Mouse (Mus musculus) neural tube, embryonic 13.5 days (tissue): ENCODE data around the gene Col15a1. TPM values are rescaled to one million over a fixed set of nuclear protein-coding genes. Genes with fewer than 3 reads are reported as not detected.

Source experiments
- ATAC-seq: fragments of 200-750 bp; cut with Nextera tagmentation; 2 replicates; pipeline ENCODE4 v1.8.0; 2017; ENCODE audit warnings: low read depth, mild to moderate bottlenecking, moderate TSS enrichment, moderate library complexity
- H3K27ac ChIP-seq: fragments of 300-500 bp; sonication (generic); replicated peaks from 2 replicates; pipeline ENCODE4 v1.5.1; 2015; ENCODE audit warnings: moderate library complexity, mild to moderate bottlenecking, inconsistent platforms
- H3K27me3 ChIP-seq: fragments of 300-500 bp; sonication (generic); 2 replicates; pipeline ENCODE4 v1.6.1; 2015; ENCODE audit warnings: mild to moderate bottlenecking, inconsistent platforms
- H3K36me3 ChIP-seq: fragments of 300-500 bp; sonication (generic); 2 replicates; pipeline ENCODE4 v1.6.1; 2015; ENCODE audit warnings: mild to moderate bottlenecking, inconsistent platforms
- H3K4me1 ChIP-seq: fragments of 300-500 bp; sonication (generic); replicated peaks from 2 replicates; pipeline ENCODE4 v1.6.1; 2015; ENCODE audit warnings: inconsistent platforms
- H3K4me2 ChIP-seq: fragments of 300-500 bp; sonication (generic); 2 replicates; pipeline ENCODE4 v1.6.1; 2015; ENCODE audit warnings: inconsistent platforms, mild to moderate bottlenecking, moderate library complexity
- H3K4me3 ChIP-seq: fragments of 300-500 bp; sonication (generic); 2 replicates; pipeline ENCODE4 v1.5.1; 2015; ENCODE audit warnings: mild to moderate bottlenecking, inconsistent platforms
- H3K9ac ChIP-seq: fragments of 300-500 bp; sonication (generic); 2 replicates; pipeline ENCODE4 v1.6.1; 2015; ENCODE audit warnings: moderate library complexity, mild to moderate bottlenecking, inconsistent platforms
- H3K9me3 ChIP-seq: fragments of 300-500 bp; sonication (generic); 2 replicates; pipeline ENCODE4 v1.6.1; 2016; ENCODE audit warnings: inconsistent platforms
- WGBS: fragments of 180-500 bp; shearing (Covaris S2); methylation state at CpG from one replicate; pipeline ENCODE4 v1.1.7; 2015; 5-methylcytosine and 5-hydroxymethylcytosine counted together
- polyA plus RNA-seq: library from polyadenylated mRNA; unstranded; fragments of >200 nt; fragmentation: Nextera tagmentation; extraction: Ambion mirVana; gene quantifications from 2 replicates; pipeline ENCODE4 v1.2.1, GENCODE M21; 2015

The Col15a1 gene
- polyA plus RNA-seq, 1 experiment from 2014 or later: 5.2 TPM

DNA sequence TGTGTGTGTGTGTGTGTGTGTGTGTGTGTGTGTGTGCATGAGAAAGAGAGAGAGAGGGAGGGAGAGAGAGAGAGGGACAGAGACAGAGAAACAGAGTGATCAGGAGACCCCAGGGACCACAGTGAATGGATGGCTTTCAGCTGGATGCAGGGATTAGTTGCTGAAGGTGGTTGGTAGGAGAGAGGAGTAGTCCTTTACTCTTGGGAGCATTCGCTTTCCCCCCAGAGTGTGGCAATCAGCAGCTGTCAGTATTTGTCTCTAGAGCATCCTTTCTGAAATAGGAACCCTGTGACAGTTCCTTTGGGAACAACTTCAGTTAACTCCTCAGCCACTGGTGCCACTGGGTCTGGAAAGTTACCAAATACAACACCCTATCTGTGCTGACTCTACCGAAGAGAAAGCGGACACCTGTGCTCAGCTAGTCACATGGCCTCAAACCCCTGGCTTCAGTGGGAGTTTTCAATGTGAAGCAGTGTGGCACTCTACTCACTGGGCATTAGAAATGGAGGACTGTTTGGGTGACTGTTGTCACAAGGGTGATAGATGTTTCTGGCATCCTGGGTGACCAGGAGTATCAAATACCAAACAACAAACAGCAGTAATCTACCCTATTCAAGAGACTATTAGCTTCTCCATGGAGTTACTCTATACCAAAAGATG is 129.1 kb downstream of the Col15a1 start:
- no peak overlapping the region for H3K27ac ChIP-seq
- H3K9ac ChIP-seq: no peak overlapping the region
- ATAC-seq: no peak
- H3K4me1 ChIP-seq: peaks cover 7% of the 10 kb centered on the region
- no peak overlapping the region for H3K4me2 ChIP-seq
- WGBS: 83% methylated on average over 3 of the region's 3 CpGs
- no peaks in the 10 kb centered on the region for H3K9me3 ChIP-seq
- H3K4me3 ChIP-seq: no peak overlapping the region
- H3K36me3 ChIP-seq: no peaks in the 10 kb centered on the region
- H3K27me3 ChIP-seq: no peaks in the 10 kb centered on the region

DNA sequence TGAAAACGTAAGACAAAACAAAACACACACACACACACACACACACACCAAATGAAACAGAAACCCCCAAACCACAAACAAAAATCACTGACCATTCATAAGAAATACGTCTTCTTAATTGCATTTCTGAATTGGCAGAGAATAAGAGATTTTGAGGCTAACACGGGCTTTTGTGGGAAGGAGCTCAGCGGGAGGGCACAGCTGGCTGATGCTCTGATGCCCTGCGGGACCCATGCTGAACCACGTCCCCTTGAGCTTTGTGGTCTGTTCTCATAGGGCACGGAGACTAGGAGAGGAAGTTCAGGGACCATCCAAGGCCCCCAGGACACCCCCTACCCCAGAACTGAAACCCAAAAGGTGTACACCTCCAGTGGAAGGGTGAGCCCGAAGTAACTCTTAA is 134.7 kb downstream of the Col15a1 start:
- 23% methylated on average over 8 of the region's 8 CpGs for WGBS
- no peak for ATAC-seq
- no peaks in the 10 kb centered on the region for H3K27me3 ChIP-seq

DNA sequence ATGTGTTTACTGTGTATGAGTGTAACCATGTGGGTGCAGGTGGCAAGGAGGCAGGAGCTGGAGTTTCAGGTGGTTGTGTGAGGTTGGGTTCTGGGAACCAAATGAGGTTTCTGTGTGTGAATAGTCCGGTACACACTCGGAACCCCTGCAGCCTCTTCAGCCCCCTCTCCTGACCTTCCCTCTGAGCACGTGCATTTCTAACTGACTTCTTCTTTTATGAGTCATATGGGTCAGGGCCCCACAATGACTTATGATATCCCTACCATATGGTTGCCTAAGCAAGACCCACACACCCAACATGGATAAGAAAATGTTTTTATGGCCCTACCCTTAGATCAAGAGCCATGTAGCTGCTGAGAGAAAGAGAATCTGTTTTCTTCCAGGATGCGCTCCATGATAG is 139.1 kb downstream of the Col15a1 start:
- no peaks in the 10 kb centered on the region for H3K9me3 ChIP-seq
- no peak overlapping the region for H3K4me2 ChIP-seq
- H3K9ac ChIP-seq: no peak overlapping the region
- no peak for ATAC-seq
- H3K4me1 ChIP-seq: peaks cover 26% of the 10 kb centered on the region
- H3K27me3 ChIP-seq: no peaks in the 10 kb centered on the region; the same call in 1 of the 2 replicates
- H3K36me3 ChIP-seq: no peaks in the 10 kb centered on the region
- 54% methylated on average over 4 of the region's 4 CpGs for WGBS
- no peak overlapping the region for H3K27ac ChIP-seq
- H3K4me3 ChIP-seq: no peak overlapping the region

More for the DNA sequence above, 134.7 kb downstream of the Col15a1 start:
- Histone ChIP-seq H3K9ac (no peak overlapping the region), H3K9me3 (no peaks in the 10 kb centered on the region), H3K27ac (no peak overlapping the region), H3K36me3 (no peaks in the 10 kb centered on the region), H3K4me2 (no peak overlapping the region), H3K4me3 (no peak overlapping the region), H3K4me1 (peaks cover 19% of the 10 kb centered on the region)

DNA sequence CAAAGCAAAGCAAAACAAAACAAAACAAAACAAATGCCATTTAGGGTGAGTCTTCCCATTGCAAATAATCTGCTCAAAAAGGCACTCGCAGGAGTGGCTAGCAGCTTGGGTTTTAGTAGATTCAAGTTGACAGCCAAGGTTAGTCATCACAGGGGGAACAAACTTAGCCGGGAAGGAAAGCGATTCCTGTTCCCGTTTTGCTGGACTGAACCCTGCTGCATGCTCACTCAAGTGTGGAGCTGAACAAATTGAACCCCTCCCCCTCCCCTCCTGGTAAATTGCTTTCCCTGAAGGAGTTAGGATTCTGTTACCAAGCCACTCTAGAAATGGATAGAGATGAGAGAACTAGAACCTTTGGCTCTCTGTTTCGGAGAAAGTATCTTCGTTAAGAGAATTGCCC is 141.8 kb downstream of the Col15a1 start:
- 33% methylated on average over 6 of the region's 6 CpGs for WGBS
- H3K9ac ChIP-seq: no peak overlapping the region
- no peak overlapping the region for H3K4me2 ChIP-seq
- no peaks in the 10 kb centered on the region; the same call in 1 of the 2 replicates for H3K27me3 ChIP-seq
- H3K4me3 ChIP-seq: no peak overlapping the region
- H3K27ac ChIP-seq: no peak overlapping the region
- no peaks in the 10 kb centered on the region for H3K9me3 ChIP-seq
- ATAC-seq: no peak
- H3K36me3 ChIP-seq: no peaks in the 10 kb centered on the region
- H3K4me1 ChIP-seq: peaks cover 32% of the 10 kb centered on the region

DNA sequence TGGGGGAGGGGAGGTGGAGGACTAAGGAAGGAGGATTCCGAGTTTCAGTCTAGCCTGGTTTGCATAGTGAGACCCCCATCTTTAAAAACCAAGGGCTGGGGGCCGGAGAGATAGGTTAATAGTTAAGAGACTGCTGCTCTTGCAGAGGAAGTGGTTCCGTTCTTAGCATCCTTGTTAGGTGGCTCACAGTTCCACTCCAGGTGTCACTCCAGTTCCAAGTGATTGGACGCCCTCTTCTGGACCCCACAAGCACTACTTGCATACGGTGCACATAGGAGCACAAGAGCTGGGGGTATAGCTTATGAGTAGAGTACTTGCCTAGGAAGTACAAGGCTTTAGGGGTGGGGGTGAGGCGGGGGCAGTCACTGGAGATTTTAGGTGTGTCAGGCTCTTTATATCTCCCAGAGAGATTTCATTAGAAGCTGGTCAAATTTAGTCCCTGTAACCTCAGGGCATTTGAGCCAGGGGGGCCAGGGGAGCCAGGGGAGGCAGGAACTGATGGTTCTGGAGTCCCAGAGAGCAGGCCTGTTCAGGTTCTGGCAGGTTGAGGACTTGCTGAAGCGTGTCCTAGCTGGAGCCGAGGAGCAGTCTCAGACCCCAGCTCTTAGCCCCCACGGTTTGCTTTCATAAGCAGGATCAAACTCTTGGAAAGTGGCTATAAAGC is 143.6 kb downstream of the Col15a1 start:
- no peaks in the 10 kb centered on the region; the same call in 1 of the 2 replicates for H3K27me3 ChIP-seq
- H3K36me3 ChIP-seq: no peaks in the 10 kb centered on the region
- H3K9ac ChIP-seq: peak overlapping the region; percentile 72; the same call in 1 of the 2 replicates
- peak overlapping the region; percentile 98 for H3K4me3 ChIP-seq
- peaks cover 44% of the 10 kb centered on the region for H3K4me1 ChIP-seq
- peak overlapping the region; percentile 94 for H3K4me2 ChIP-seq
- no peak overlapping the region for H3K27ac ChIP-seq
- H3K9me3 ChIP-seq: no peaks in the 10 kb centered on the region
- no peak for ATAC-seq
- 19% methylated on average over 9 of the region's 9 CpGs for WGBS

DNA sequence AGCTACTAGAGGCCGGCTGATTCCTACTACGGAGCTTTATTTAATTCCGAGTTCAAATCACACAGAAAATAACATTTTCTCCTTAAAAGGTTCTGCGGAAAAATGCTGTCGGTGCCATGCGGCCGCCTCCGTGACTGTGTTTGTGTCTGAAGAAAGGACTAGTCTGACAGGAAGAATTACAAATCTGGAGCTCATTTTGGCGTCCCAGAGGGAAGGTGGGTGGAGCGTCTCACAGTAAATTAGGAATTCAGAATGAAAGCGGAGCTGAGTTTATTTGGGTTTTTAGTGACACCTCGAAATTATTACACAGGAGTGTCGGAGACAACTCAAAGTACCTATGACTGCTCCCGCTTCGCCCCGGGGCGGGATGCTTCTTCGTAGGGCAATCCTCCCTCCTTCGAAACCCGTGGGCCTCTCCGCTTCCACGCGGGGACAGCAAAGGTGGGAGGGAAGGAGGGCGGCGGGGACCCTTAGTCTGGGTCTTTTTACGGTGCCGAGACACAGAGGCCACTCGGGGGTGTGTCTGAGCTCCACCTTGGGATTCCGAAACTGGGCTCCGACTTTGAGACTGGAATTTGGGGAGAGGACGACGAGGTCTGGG is 144.2 kb downstream of the Col15a1 start:
- peak overlapping the region; percentile 72 for H3K9ac ChIP-seq
- H3K4me1 ChIP-seq: peaks cover 41% of the 10 kb centered on the region
- ATAC-seq: peak; percentile 9
- no peaks in the 10 kb centered on the region for H3K9me3 ChIP-seq
- under 1% methylated on average over 32 of the region's 32 CpGs for WGBS
- H3K27ac ChIP-seq: peak overlapping the region; percentile 91
- H3K4me2 ChIP-seq: peak overlapping the region; percentile 94
- peak overlapping the region; percentile 98 for H3K4me3 ChIP-seq
- H3K36me3 ChIP-seq: no peaks in the 10 kb centered on the region
- H3K27me3 ChIP-seq: no peaks in the 10 kb centered on the region; the same call in 1 of the 2 replicates

DNA sequence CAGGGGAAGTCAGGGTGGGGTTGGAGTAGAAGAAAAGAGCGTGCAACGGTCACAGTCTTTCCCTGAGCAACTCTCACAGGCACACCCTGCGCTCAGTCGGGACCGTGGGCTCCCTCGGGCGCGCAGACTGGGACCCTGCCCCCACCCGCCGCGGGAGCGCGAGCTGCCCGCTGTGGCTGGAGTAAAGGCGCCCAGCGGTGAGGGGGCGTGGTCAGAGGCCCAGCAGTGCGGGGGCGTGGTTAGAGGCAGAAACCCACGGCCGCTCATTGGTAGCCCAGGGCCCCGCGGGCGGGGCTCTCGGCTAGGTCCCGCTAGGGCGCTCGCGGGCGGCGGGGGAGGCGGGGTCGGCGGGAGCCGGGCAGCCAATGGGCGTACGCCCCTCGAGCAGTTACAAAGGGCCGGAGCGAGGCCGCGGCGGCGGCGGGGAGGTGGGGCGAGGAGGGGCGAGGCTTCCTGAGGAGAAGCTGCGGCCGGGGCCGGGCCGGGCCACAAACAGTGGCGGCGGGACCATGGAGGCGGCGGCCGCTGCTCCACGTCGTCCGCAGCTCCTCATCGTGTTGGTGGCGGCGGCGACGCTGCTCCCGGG is 144.9 kb downstream of the Col15a1 start, which contains the start of gene Tgfbr1:
Tgfbr1 (plus strand) TSS at position 420 of the 586 bp plus-strand sequence.
- Histone ChIP-seq H3K9me3 (no peaks in the 10 kb centered on the region), H3K4me2 (peak within 1 kb of the TSS; percentile 94), H3K9ac (peak within 1 kb of the TSS; percentile 94), H3K27ac (peak within 1 kb of the TSS; percentile 91), H3K4me1 (peaks cover 42% of the 10 kb centered on the region), H3K36me3 (no peaks in the 10 kb centered on the region), H3K27me3 (no peaks in the 10 kb centered on the region; the same call in 1 of the 2 replicates), H3K4me3 (peak within 1 kb of the TSS; percentile 98)
- ATAC-seq: peak; percentile 98
- under 1% methylated on average over 61 of the region's 65 CpGs for WGBS

DNA sequence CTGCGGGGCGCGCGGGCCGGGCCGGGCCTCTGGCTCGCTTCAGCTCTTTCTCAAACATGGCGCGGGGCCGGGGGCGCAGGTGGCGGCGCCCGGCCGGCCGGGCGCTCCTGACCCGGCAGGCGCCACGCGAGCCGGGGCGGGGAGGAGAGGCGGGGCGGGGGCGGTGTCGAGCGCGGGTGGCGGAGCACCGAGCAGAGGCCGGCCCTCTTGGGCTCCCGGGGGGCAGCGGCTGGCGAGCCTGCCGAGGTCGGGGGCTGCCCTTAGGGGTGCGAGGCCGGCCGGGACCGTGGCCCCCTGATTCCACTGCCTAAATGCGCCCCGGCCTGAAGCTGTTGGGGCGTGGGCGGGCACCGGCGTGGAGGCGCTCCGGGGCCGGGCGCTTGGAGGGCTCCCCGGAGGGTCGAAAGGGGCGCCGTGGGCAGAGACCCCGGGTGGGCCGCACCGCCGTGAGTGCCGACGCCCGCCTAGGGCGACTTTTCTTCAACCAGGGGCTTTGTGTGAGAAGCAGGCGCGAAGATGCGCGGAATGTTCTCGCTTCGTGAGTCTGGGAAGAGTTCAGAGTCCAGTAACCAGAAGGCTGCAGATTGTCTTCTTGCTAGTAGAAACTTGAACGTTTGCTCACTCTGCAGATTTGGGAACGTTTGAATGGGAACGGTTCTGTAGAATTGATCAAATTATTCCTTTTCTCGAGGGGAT is 145.6 kb downstream of the Col15a1 start:
- H3K9me3 ChIP-seq: no peaks in the 10 kb centered on the region
- peak; percentile 68 for ATAC-seq
- peak overlapping the region; percentile 94 for H3K4me2 ChIP-seq
- H3K36me3 ChIP-seq: no peaks in the 10 kb centered on the region
- H3K9ac ChIP-seq: peak overlapping the region; percentile 94
- WGBS: 1% methylated on average over 47 of the region's 73 CpGs
- no peaks in the 10 kb centered on the region; the same call in 1 of the 2 replicates for H3K27me3 ChIP-seq
- H3K4me3 ChIP-seq: peak overlapping the region; percentile 98
- H3K27ac ChIP-seq: peak overlapping the region; percentile 91
- peaks cover 46% of the 10 kb centered on the region for H3K4me1 ChIP-seq

DNA sequence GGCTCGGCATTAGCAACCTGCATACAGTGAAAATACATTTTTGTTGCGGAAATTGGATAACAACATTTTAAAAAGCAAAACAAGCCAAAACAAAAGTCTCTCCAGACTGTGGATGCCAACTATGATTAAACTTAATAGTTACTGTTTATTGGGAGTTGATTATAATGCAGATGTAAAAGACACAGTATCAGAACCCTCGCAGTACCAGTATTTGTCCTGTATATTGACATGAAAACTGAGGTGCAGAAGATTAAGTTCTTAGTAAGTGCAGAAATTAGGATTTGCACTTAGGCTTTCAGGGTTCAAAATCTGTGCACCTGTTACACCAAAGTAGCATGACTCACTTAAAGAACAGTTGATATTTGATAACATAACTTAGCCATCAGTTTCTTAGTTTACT is 146.3 kb downstream of the Col15a1 start:
- Histone ChIP-seq H3K27me3 (no peaks in the 10 kb centered on the region; the same call in 1 of the 2 replicates), H3K27ac (no peak overlapping the region), H3K9me3 (no peaks in the 10 kb centered on the region), H3K4me3 (peak overlapping the region; percentile 98), H3K9ac (peak overlapping the region; percentile 94), H3K4me1 (peaks cover 46% of the 10 kb centered on the region), H3K4me2 (peak overlapping the region; percentile 94), H3K36me3 (no peaks in the 10 kb centered on the region)
- ATAC-seq: no peak
- WGBS: 43% methylated on average over 3 of the region's 3 CpGs

DNA sequence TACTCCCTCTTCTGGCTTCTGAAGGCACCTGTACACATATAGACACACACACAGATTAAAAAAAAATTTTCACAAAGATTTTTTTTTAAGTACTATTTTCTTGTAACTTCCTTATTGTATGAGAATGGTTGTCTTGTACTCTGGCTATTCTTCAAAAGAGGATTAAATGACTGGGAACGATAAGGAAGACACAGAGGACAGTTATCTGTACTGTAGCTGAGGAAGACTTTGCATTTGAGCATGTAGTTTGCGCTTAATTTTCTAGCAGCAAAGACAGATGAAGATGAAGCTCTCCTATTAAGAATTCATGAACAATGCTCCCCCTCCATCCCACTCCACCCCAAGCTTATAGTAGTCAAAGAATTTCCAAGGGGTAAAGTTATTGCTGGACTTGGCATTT is 154.7 kb downstream of the Col15a1 start:
- ATAC-seq: no peak
- no peak overlapping the region for H3K4me3 ChIP-seq
- no peak overlapping the region for H3K27ac ChIP-seq
- H3K4me2 ChIP-seq: no peak overlapping the region
- WGBS: 77% methylated on average over 2 of the region's 2 CpGs
- no peaks in the 10 kb centered on the region for H3K27me3 ChIP-seq
- H3K36me3 ChIP-seq: no peaks in the 10 kb centered on the region
- H3K9me3 ChIP-seq: no peaks in the 10 kb centered on the region
- H3K4me1 ChIP-seq: peaks cover 23% of the 10 kb centered on the region
- no peak overlapping the region for H3K9ac ChIP-seq
